Mouse (Mus musculus) c-Kit-positive CD71-positive TER-119-positive erythroid progenitor cells, embryonic 14.5 days (primary cell): ENCODE data around the gene Ceacam2.
"Not testable (repeated sequence)": the region's sequence is repeated elsewhere in the genome, so short reads cannot be mapped to it uniquely, and the experiment has no call there.

ENCODE experiments used
- DNase-seq: peaks from one replicate; pipeline ENCODE4 v3.0.0-alpha.2; 2013; ENCODE audit warnings: low spot score

Ceacam2 gene

GRCm38 (mm10) chr7:25539376-25539907 is at the start of gene Ceacam2:
Ceacam2 (minus strand) TSS chr7:25539857.
- not testable (repeated sequence) for DNase-seq

- DNase-seq: no peak
These were observed 45.9 kb upstream of the Ceacam2 start for GRCm38 (mm10) chr7:25585351-25586204.

GRCm38 (mm10) chr7:25584651-25585050 is 45.0 kb upstream of the Ceacam2 start:
- DNase-seq: no peak

- DNase-seq: no peak
These were observed 42.7 kb upstream of the Ceacam2 start for GRCm38 (mm10) chr7:25582301-25582810.

GRCm38 (mm10) chr7:25579441-25579840 is 39.8 kb upstream of the Ceacam2 start:
- DNase-seq: no peak

GRCm38 (mm10) chr7:25576793-25577437 is 37.3 kb upstream of the Ceacam2 start:
- not testable (repeated sequence) for DNase-seq

GRCm38 (mm10) chr7:25576308-25576707 is 36.7 kb upstream of the Ceacam2 start:
- DNase-seq: not testable (repeated sequence)

- no peak for DNase-seq
These were observed 36.2 kb upstream of the Ceacam2 start for GRCm38 (mm10) chr7:25575870-25576269.

GRCm38 (mm10) chr7:25575105-25575504 is 35.4 kb upstream of the Ceacam2 start:
- no peak for DNase-seq

- not testable (repeated sequence) for DNase-seq
These were observed 34.1 kb upstream of the Ceacam2 start for GRCm38 (mm10) chr7:25573806-25574205.

GRCm38 (mm10) chr7:25568721-25569120 is 29.1 kb upstream of the Ceacam2 start:
- no peak for DNase-seq

GRCm38 (mm10) chr7:25541464-25541863 is 1.8 kb upstream of the Ceacam2 start:
- DNase-seq: not testable (repeated sequence)

GRCm38 (mm10) chr7:25539954-25540353 is 297 bp upstream of the Ceacam2 start:
- DNase-seq: not testable (repeated sequence)

- no peak for DNase-seq
These were observed 8.8 kb downstream of the Ceacam2 start for GRCm38 (mm10) chr7:25530837-25531236.

- not testable (repeated sequence) for DNase-seq
These were observed 23.4 kb downstream of the Ceacam2 start for GRCm38 (mm10) chr7:25516070-25516777.

- not testable (repeated sequence) for DNase-seq
These were observed 24.0 kb downstream of the Ceacam2 start for GRCm38 (mm10) chr7:25515667-25516066.

- no peak for DNase-seq
These were observed 29.7 kb downstream of the Ceacam2 start for GRCm38 (mm10) chr7:25509925-25510324.

GRCm38 (mm10) chr7:25494649-25495048 is 45.0 kb downstream of the Ceacam2 start:
- DNase-seq: no peak

- DNase-seq: not testable (repeated sequence)
These were observed 49.0 kb downstream of the Ceacam2 start for GRCm38 (mm10) chr7:25490698-25491097.

- DNase-seq: not testable (repeated sequence)
These were observed 50.3 kb downstream of the Ceacam2 start for GRCm38 (mm10) chr7:25489382-25489781.

- no peak for DNase-seq
These were observed 53.5 kb downstream of the Ceacam2 start for GRCm38 (mm10) chr7:25486186-25486585.

GRCm38 (mm10) chr7:25485061-25485460 is 54.6 kb downstream of the Ceacam2 start:
- DNase-seq: no peak
